Mouse (Mus musculus) liver, postnatal 0 days (tissue): Measurements from ENCODE around the gene Abcc3.

Experiments
- CTCF ChIP-seq: sonication (generic); IDR thresholded peaks from 2 replicates; pipeline ENCODE4 v1.5.1; 2016; ENCODE audit warnings: antibody characterized with exemption, low read depth
- EP300 ChIP-seq: IDR thresholded peaks from 2 replicates; pipeline ENCODE4 v1.6.1; 2016; ENCODE audit warnings: antibody characterized with exemption, low read depth, mild to moderate bottlenecking

- no peak for TF ChIP-seq EP300
- TF ChIP-seq CTCF, result no peak
Observed at GRCm38 (mm10) chr11:94363690-94364089, 29.1 kb downstream of the Abcc3 start.
